Mouse (Mus musculus): ENCODE data around the gene Chadl. TPM values are rescaled to one million over a fixed set of nuclear protein-coding genes. Genes with fewer than 3 reads are reported as not detected.

Gene Chadl
- total and polyA plus RNA-seq, 3 experiments: 0.21 to 0.51 TPM; not detected in 1

- peaks cover 3% of the 10 kb centered on the region for H3K9me3 ChIP-seq (replicated peaks; ENCODE audit: low read length)
- H3K4me2 ChIP-seq (ENCODE audit: insufficient read depth, low read depth, poor library complexity, severe bottlenecking): no peak overlapping the region
These were observed 35.4 kb downstream of the Chadl start for GRCm38 (mm10) chr15:81661701-81662100.

GRCm38 (mm10) chr15:81650636-81651035, 46.5 kb downstream of the Chadl start:
- TF ChIP-seq ELF1 (IDR thresholded peaks at IDR 0.05; ENCODE audit: low read depth, low read length) (no peak), HCFC1 (IDR thresholded peaks at IDR 0.05; ENCODE audit: low read depth, low read length) (no peak), BHLHE40 (IDR thresholded peaks at IDR 0.05; ENCODE audit: low read depth, low read length) (no peak), PAX5 (IDR thresholded peaks at IDR 0.05; ENCODE audit: low read length) (no peak), IRF4 (IDR thresholded peaks at IDR 0.05; ENCODE audit: low read depth, low read length) (no peak), USF1 (IDR thresholded peaks at IDR 0.05; ENCODE audit: low read depth, low read length) (no peak), JUND (conservative IDR thresholded peaks at IDR 0.05; ENCODE audit: low read depth, low read length) (no peak), EP300 (IDR thresholded peaks at IDR 0.05; ENCODE audit: low read length) (no peak)
- Histone ChIP-seq H3K36me3 (replicated peaks in 1 of 2; ENCODE audit: control insufficient read depth in 1 of 2, insufficient read depth in 1 of 2, low read length in 1 of 2) (peaks cover 40 to 60% of the 10 kb centered on the region in 2 experiments), H3K9ac (ENCODE audit: insufficient read depth, low read depth) (no peak overlapping the region), H3K4me2 (ENCODE audit: insufficient read depth, low read depth, poor library complexity, severe bottlenecking) (no peak overlapping the region), H3K27me3 (replicated peaks) (no peaks in the 10 kb centered on the region), H3K79me2 (replicated peaks; ENCODE audit: control insufficient read depth, extremely low read depth, insufficient read depth, poor library complexity, severe bottlenecking) (no peaks in the 10 kb centered on the region), H3K27ac (ENCODE audit: insufficient read depth, low read depth) (no peak overlapping the region), H3K9me3 (replicated peaks; ENCODE audit: low read length) (peaks cover 2% of the 10 kb centered on the region), H3K4me3 (replicated peaks in 1 of 3; ENCODE audit: low read depth in 2 of 3, low read length in 2 of 3, poor library complexity in 1 of 3) (no peak overlapping the region), H3K4me1 (ENCODE audit: control insufficient read depth in 1 of 2, insufficient read depth in 2 of 2) (no peaks in the 10 kb centered on the region)
- in situ Hi-C loops (cut with MboI; ENCODE audit: low pct_ligation_motif_present, low pct_unique_long_range_greater_than_20kb, low sequenced_read_pairs): no loop called here
- DNase-seq (ENCODE audit: extremely low read depth): no peak
- dilution Hi-C loops (cut with MboI; ENCODE audit: extremely low pct_ligation_motif_present, extremely low pct_unique_long_range_greater_than_20kb, low sequenced_read_pairs): no loop called here

More at GRCm38 (mm10) chr15:81661701-81662100, 35.4 kb downstream of the Chadl start:
- no peak overlapping the region for H3K27ac ChIP-seq (ENCODE audit: insufficient read depth, low read depth)
- no peak overlapping the region for H3K4me3 ChIP-seq (replicated peaks in 1 of 3; ENCODE audit: low read depth in 2 of 3, low read length in 2 of 3, poor library complexity in 1 of 3)
- H3K36me3 ChIP-seq (replicated peaks in 1 of 2; ENCODE audit: control insufficient read depth in 1 of 2, insufficient read depth in 1 of 2, low read length in 1 of 2): peaks cover 0 to under 1% of the 10 kb centered on the region in 2 experiments
- H3K4me1 ChIP-seq (ENCODE audit: control insufficient read depth in 1 of 2, insufficient read depth in 2 of 2): peaks cover 0 to 13% of the 10 kb centered on the region in 2 experiments; a peak in 2 of 4 replicates
- TF ChIP-seq ETS1 (conservative IDR thresholded peaks at IDR 0.05; ENCODE audit: low read depth, low read length) (no peak), MYC (IDR thresholded peaks at IDR 0.05; ENCODE audit: low read depth, low read length) (no peak), CTCF (conservative IDR thresholded peaks at IDR 0.05 in 1 of 2, IDR thresholded peaks at IDR 0.05 in 1 of 2; ENCODE audit: low read depth in 2 of 2, low read length in 2 of 2) (no peak), SMC3 (IDR thresholded peaks at IDR 0.05; ENCODE audit: low read depth, low read length) (no peak), NRF1 (IDR thresholded peaks at IDR 0.05; ENCODE audit: low read depth, low read length) (no peak), RAD21 (IDR thresholded peaks at IDR 0.05; ENCODE audit: low read depth, low read length) (no peak), JUND (conservative IDR thresholded peaks at IDR 0.05; ENCODE audit: low read depth, low read length) (no peak), POLR2A (IDR thresholded peaks at IDR 0.05; ENCODE audit: low read depth, low read length) (no peak), ELF1 (IDR thresholded peaks at IDR 0.05; ENCODE audit: low read depth, low read length) (no peak), USF1 (IDR thresholded peaks at IDR 0.05; ENCODE audit: low read depth, low read length) (no peak)
- H3K79me2 ChIP-seq (replicated peaks; ENCODE audit: control insufficient read depth, extremely low read depth, insufficient read depth, poor library complexity, severe bottlenecking): peaks cover 20% of the 10 kb centered on the region
- dilution Hi-C loops (cut with MboI; ENCODE audit: extremely low pct_ligation_motif_present, extremely low pct_unique_long_range_greater_than_20kb, low sequenced_read_pairs): no loop called here
- no peak overlapping the region for H3K9ac ChIP-seq (ENCODE audit: insufficient read depth, low read depth)
- H3K27me3 ChIP-seq (replicated peaks): no peaks in the 10 kb centered on the region
- in situ Hi-C loops (cut with MboI; ENCODE audit: low pct_ligation_motif_present, low pct_unique_long_range_greater_than_20kb, low sequenced_read_pairs): no loop called here
- DNase-seq (ENCODE audit: extremely low read depth): no peak

Data from CH12.LX (cell line).